Mouse (Mus musculus) ES-E14 (cell line): ENCODE data around the gene Cacna1g. TPM values are rescaled to one million over a fixed set of nuclear protein-coding genes. Genes with fewer than 3 reads are reported as not detected.

ENCODE experiments used
- DNase-seq: peaks from one replicate; pipeline ENCODE4 v3.0.0-alpha.2; 2013; ENCODE audit warnings: low read depth, low spot score
- H3K27ac ChIP-seq: 2 replicates; pipeline ENCODE4 v1.5.1; 2012; ENCODE audit warnings: low read depth, mild to moderate bottlenecking, low read length, moderate library complexity, mixed read lengths; ENCODE audit not compliant: poor library complexity, insufficient read depth, severe bottlenecking
- H3K36me3 ChIP-seq: 2 replicates; pipeline ENCODE4 v1.6.1; 2012; ENCODE audit warnings: mild to moderate bottlenecking, low read length, moderate library complexity, mixed read lengths; ENCODE audit not compliant: control insufficient read depth, poor library complexity, insufficient read depth, severe bottlenecking
- H3K4me1 ChIP-seq, 2 experiments: fragments of 150-350 bp in 1 of 2; sonication (generic) in 1 of 2; 2 replicates each; pipeline ENCODE4 v1.6.1; 2012; ENCODE audit warnings: low read length in 2 of 2, mild to moderate bottlenecking in 1 of 2, mixed read lengths in 1 of 2; ENCODE audit not compliant: control insufficient read depth in 2 of 2, insufficient read depth in 2 of 2, poor library complexity in 1 of 2
- H3K4me3 ChIP-seq, 2 experiments: fragments of 150-350 bp in 1 of 2; sonication (generic) in 1 of 2; 2 replicates each; pipeline ENCODE4 v1.5.1; 2012; ENCODE audit warnings: low read length in 2 of 2, low read depth in 1 of 2, mild to moderate bottlenecking in 1 of 2, mixed read lengths in 1 of 2; ENCODE audit not compliant: insufficient read depth in 1 of 2, poor library complexity in 1 of 2, severe bottlenecking in 1 of 2
- H3K9ac ChIP-seq: 2 replicates; pipeline ENCODE4 v1.6.1; 2012; ENCODE audit warnings: low read depth, mild to moderate bottlenecking, low read length, mixed read lengths; ENCODE audit not compliant: poor library complexity, insufficient read depth, severe bottlenecking
- H3K9me3 ChIP-seq: fragments of 150-350 bp; sonication (generic); 2 replicates; pipeline ENCODE4 v1.6.1; 2012; ENCODE audit warnings: low read depth, mild to moderate bottlenecking, low read length; ENCODE audit not compliant: control insufficient read depth, insufficient read depth
- CHD2 ChIP-seq: IDR thresholded peaks from 2 replicates; pipeline ENCODE4 v1.6.1; 2014; ENCODE audit warnings: mild to moderate bottlenecking, low read depth, low read length, inconsistent platforms
- HCFC1 ChIP-seq: IDR thresholded peaks from 2 replicates; pipeline ENCODE4 v1.6.1; 2012; ENCODE audit warnings: low read length, inconsistent platforms, borderline replicate concordance; ENCODE audit not compliant: insufficient read depth
- MAFK ChIP-seq: IDR thresholded peaks from 2 replicates; pipeline ENCODE4 v1.6.1; 2014; ENCODE audit warnings: mild to moderate bottlenecking, low read depth, low read length, inconsistent platforms; ENCODE audit not compliant: insufficient read depth
- ZC3H11A ChIP-seq: IDR thresholded peaks from 2 replicates; pipeline ENCODE4 v1.6.1; 2012; ENCODE audit warnings: low read depth, mild to moderate bottlenecking, inconsistent platforms, low read length, borderline replicate concordance
- ZNF384 ChIP-seq: IDR thresholded peaks from 2 replicates; pipeline ENCODE4 v1.6.1; 2012; ENCODE audit warnings: low read depth, low read length, inconsistent platforms
- in situ Hi-C, 2 experiments: fragments of 600-800 bp; cut with MboI; formaldehyde crosslinking; loops; one replicate each; pipeline ENCODE4 v1.15.1; 2025; ENCODE audit warnings: low sequenced_read_pairs in 2 of 2, inconsistent platforms in 1 of 2; ENCODE audit not compliant: unreplicated experiment in 2 of 2
- total RNA-seq: library from RNA; depleted of rRNA; stranded (reverse); fragments of 300-350 nt; gene quantifications from 2 replicates; pipeline ENCODE4 v1.2.3, GENCODE M21; 2012

Cacna1g gene
- total RNA-seq, 1 experiment = 2.2 TPM

GRCm38 (mm10) chr11:94468582-94469064 is 5.4 kb downstream of the Cacna1g start:
- DNase-seq = peak; percentile 46
- H3K4me3 ChIP-seq = no peak overlapping the region
- H3K27ac ChIP-seq = no peak overlapping the region
- H3K4me1 ChIP-seq = peaks cover 0 to 15% of the 10 kb centered on the region in 2 experiments; a peak in 2 of 4 replicates
- H3K9me3 ChIP-seq = no peaks in the 10 kb centered on the region
- TF ChIP-seq ZNF384 = no peak
- TF ChIP-seq CHD2 = no peak
- no peak for TF ChIP-seq HCFC1
- no peak for TF ChIP-seq ZC3H11A
- TF ChIP-seq MAFK = no peak
- H3K9ac ChIP-seq = no peak overlapping the region
- in situ Hi-C loops = no loop called here
- no peaks in the 10 kb centered on the region for H3K36me3 ChIP-seq

- in situ Hi-C loops = no loop called here
- Histone ChIP-seq H3K36me3 (no peaks in the 10 kb centered on the region), H3K4me3 (no peak overlapping the region), H3K9ac (no peak overlapping the region), H3K4me1 (peaks cover 0 to 16% of the 10 kb centered on the region in 2 experiments; a peak in 1 of 4 replicates), H3K9me3 (no peaks in the 10 kb centered on the region), H3K27ac (no peak overlapping the region)
- DNase-seq = no peak
- TF ChIP-seq ZNF384 (no peak), ZC3H11A (no peak), HCFC1 (no peak), MAFK (no peak), CHD2 (no peak)
These were observed 7.6 kb downstream of the Cacna1g start for GRCm38 (mm10) chr11:94466333-94466855.

GRCm38 (mm10) chr11:94464170-94464569 is 9.8 kb downstream of the Cacna1g start:
- Histone ChIP-seq H3K36me3 (no peaks in the 10 kb centered on the region), H3K4me3 (no peak overlapping the region), H3K27ac (no peak overlapping the region), H3K9me3 (no peaks in the 10 kb centered on the region), H3K9ac (no peak overlapping the region), H3K4me1 (peaks cover 0 to 9% of the 10 kb centered on the region in 2 experiments; a peak in 1 of 4 replicates)
- TF ChIP-seq CHD2 = no peak
- no peak for TF ChIP-seq ZC3H11A
- TF ChIP-seq MAFK = no peak
- TF ChIP-seq ZNF384 = no peak
- no peak for TF ChIP-seq HCFC1
- in situ Hi-C loops = no loop called here
- no peak for DNase-seq

- no peak overlapping the region for H3K9ac ChIP-seq
- no peaks in the 10 kb centered on the region for H3K9me3 ChIP-seq
- H3K4me1 ChIP-seq = peaks cover 0 to 3% of the 10 kb centered on the region in 2 experiments; a peak in 1 of 4 replicates
- no peak overlapping the region for H3K4me3 ChIP-seq
- no peaks in the 10 kb centered on the region for H3K36me3 ChIP-seq
- in situ Hi-C loops = no loop called here
- no peak for TF ChIP-seq HCFC1
- TF ChIP-seq ZNF384 = no peak
- no peak for TF ChIP-seq ZC3H11A
- TF ChIP-seq MAFK = no peak
- TF ChIP-seq CHD2 = no peak
- no peak overlapping the region for H3K27ac ChIP-seq
- DNase-seq = no peak
These were observed 12.1 kb downstream of the Cacna1g start for GRCm38 (mm10) chr11:94461856-94462255.
